18 mouse cellular contexts compared by ENCODE assay signal in the genomic region with DNA sequence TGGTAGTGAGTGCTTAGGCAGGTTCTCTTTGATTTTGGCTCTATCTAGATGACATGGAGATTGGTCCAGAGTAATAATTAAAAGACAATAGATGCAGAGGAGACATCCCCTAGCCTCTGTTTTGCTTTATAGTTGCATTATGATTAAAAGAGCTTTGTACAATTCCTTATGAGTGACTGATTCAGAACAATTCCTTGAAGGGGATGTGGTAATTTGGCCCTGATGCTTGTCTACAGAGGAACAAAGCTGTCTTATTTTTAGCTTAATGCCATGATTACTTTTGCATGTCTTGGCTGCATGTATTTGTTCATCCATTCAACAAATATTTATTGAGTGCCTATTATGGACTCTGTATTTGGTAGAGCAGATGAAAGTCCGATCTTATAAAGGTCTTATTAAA.
"Had no signal": no experiment of that assay in that cellular context is flagged by ENCODE, and none has a peak within 500 bp of the region (broad histone marks: within the 10 kb centered on the region; RNA-seq: fewer than 3 reads in every experiment).

No protein-coding gene starts in this region.

- H3K9me3 ChIP-seq: limb, embryonic 13.5 days; liver, embryonic 13.5 days; midbrain, embryonic 12.5 days; midbrain, embryonic 15.5 days; neural tube, embryonic 12.5 days; neural tube, embryonic 15.5 days had no signal

- H3K4me1 ChIP-seq: limb, embryonic 13.5 days; liver, embryonic 13.5 days; midbrain, embryonic 12.5 days; midbrain, embryonic 15.5 days; neural tube, embryonic 12.5 days; neural tube, embryonic 15.5 days had no signal

- H3K4me3 ChIP-seq: left cerebral cortex, adult 2 months; limb, embryonic 13.5 days; liver, embryonic 13.5 days; midbrain, embryonic 12.5 days; midbrain, embryonic 15.5 days; neural tube, embryonic 12.5 days; neural tube, embryonic 15.5 days had no signal

- H3K27me3 ChIP-seq: limb, embryonic 13.5 days; liver, embryonic 13.5 days; midbrain, embryonic 12.5 days; midbrain, embryonic 15.5 days; neural tube, embryonic 12.5 days; neural tube, embryonic 15.5 days had no signal

- H3K9ac ChIP-seq: limb, embryonic 13.5 days; liver, embryonic 13.5 days; lung, embryonic 14.5 days; midbrain, embryonic 12.5 days; midbrain, embryonic 15.5 days; neural tube, embryonic 12.5 days; neural tube, embryonic 15.5 days had no signal

- H3K36me3 ChIP-seq: limb, embryonic 13.5 days; liver, embryonic 13.5 days; midbrain, embryonic 12.5 days; midbrain, embryonic 15.5 days; neural tube, embryonic 12.5 days; neural tube, embryonic 15.5 days had no signal

- ATAC-seq: lung, postnatal 0 days; midbrain, embryonic 15.5 days had no signal

- H3K4me2 ChIP-seq: limb, embryonic 13.5 days; liver, embryonic 13.5 days; lung, embryonic 14.5 days; midbrain, embryonic 12.5 days; midbrain, embryonic 15.5 days; neural tube, embryonic 12.5 days; neural tube, embryonic 15.5 days had no signal

- H3K27ac ChIP-seq: kidney, postnatal 0 days; left cerebral cortex, adult 2 months; limb, embryonic 13.5 days; liver, embryonic 13.5 days; macrophage; midbrain, embryonic 12.5 days; midbrain, embryonic 15.5 days; neural tube, embryonic 12.5 days; neural tube, embryonic 15.5 days had no signal

- DNase-seq: kidney, adult 18-20 months; kidney, postnatal 25 days; layer of hippocampus, postnatal 36 days; left cerebral cortex, postnatal 4 days; liver; liver, embryonic 13.5 days; lung, embryonic 14.5 days; thymus, adult 18-20 months; thymus, postnatal 36 days had no signal
